Mouse (Mus musculus): ENCODE results near the gene Gm42674.

DNA sequence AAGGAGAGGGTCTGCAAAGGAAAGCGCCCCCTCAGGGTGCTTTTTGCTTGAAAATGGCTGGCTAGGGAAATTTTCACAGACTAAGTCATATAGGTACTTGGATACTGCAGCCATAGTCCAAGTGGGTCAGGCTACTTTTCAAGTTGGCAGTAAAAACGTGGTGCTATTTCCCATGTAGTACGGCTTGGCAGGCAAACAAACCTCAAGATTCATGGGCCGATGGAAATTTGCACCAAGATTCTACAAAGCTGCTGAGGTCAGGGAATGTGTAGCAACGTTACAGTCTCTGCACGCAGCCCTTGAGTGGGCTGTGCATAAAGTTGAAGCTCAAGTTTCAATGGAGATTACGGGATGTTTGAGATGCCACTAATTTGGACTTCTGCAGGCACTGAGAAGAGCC, 22.3 kb upstream of the Gm42674 start:
- TF ChIP-seq CTCF (IDR thresholded peaks at IDR 0.05; ENCODE audit: low read depth) (no peak), EP300 (IDR thresholded peaks at IDR 0.05; ENCODE audit: low read depth) (no peak)
